Mouse (Mus musculus): ENCODE results near the gene Krt39.

The Krt39 gene

DNA sequence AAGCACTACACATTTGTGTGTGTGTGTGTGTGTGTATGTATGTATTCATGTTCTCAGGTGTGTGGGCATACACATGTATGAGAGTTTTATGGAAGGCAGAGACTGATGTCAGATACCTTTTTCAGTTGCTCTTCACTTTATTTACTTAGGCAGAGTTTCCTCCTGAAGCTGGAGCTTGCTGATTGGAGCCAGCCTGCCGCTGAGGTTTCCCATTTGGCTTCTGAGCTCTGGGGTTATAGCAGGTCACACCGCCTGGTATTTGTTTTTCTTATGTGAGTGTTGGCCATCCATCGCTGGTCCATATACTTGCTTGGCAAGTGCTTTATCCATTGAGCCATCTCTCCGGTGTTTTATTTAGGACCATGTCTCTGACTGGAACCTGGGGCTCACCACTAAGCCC is 51.9 kb downstream of the Krt39 start:
- no peak for DNase-seq

DNA sequence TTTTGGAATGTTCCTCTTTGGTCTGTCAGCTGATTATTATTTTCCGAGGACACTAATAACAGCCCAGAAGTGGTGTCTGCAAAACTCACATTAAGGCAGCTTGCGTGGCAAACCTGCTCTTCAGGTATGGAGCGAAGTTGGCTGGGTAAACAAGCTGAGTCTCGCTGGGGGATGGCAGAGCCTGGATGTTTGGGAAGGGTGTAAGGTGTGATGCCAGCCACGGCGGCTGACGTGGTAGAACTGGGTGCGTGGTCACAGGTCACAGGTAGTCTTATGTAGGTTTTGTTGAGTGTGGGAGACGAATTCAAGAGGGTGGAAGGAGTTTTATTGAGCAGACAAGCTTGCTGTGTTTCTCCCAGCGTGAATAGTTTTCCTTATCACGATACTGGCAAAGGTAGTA is 52.6 kb downstream of the Krt39 start:
- no peak for DNase-seq

DNA sequence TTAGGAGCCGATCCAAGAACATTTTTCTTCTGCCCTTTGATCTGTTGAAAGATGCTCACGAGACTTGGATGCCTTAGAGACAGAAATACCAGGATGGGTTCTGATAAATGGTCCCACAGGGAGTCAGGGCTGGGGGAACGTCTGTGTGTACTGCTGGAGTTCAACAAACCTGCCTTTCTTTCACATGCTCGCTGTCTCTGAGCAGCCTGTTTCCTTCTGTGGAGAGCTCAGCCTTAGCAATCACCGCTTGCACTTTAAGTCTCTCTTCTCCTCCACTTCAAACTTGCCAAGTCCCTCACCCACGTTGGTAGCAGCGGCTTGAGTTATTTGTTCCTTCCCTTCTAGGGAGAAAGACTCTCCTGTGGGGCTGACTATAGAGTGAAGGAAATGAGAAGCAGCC is 54.8 kb downstream of the Krt39 start:
- DNase-seq = no peak

DNA sequence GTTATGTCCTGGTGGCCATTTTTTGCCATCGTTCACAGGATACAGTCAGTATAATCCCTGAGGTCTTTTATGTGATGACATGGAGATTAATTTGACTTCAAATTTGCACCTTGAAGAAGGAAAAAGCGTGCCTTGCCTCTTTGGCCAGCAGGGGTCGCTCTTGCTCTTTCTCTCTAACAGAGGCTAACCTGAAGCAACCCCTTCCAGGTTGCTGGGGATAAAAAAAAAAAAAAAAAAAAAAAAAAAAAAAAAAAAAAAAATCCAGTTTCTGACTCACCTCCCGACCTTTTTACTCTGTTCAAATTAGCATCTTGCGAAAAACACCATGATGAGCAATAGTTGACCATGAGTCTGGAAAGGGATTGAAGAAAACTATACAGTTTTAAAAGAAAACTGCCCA is 56.3 kb downstream of the Krt39 start:
- DNase-seq = peak; percentile 91
